Mouse (Mus musculus) CH12.LX (cell line): ENCODE measurements at regions not wholly inside any gene's neighbourhood (a gene's known extent, or its start where the extent isn't known, plus 50 kb on each side); places are given as distances from the start of the nearest gene placed in this dataset.

Experiments used
- CHD2 ChIP-seq: IDR thresholded peaks from 2 replicates; pipeline ENCODE4 v1.6.1; 2011; ENCODE audit warnings: low read length, improper control_type of control experiment
- CTCF ChIP-seq, 2 experiments: IDR thresholded peaks in 1 of 2; conservative IDR thresholded peaks in 1 of 2; 2 replicates each; pipeline ENCODE4 v1.5.1; 2011 to 2012; ENCODE audit warnings: low read depth in 2 of 2, low read length in 2 of 2, improper control_type of control experiment in 1 of 2, inconsistent platforms in 1 of 2, mild to moderate bottlenecking in 1 of 2, moderate library complexity in 1 of 2
- E2F4 ChIP-seq: IDR thresholded peaks from 2 replicates; pipeline ENCODE4 v1.6.1; 2011; ENCODE audit warnings: low read depth, low read length, improper control_type of control experiment; ENCODE audit not compliant: insufficient replicate concordance
- ELF1 ChIP-seq: IDR thresholded peaks from 2 replicates; pipeline ENCODE4 v1.6.1; 2014; ENCODE audit warnings: low read depth, mild to moderate bottlenecking, inconsistent platforms, low read length, improper control_type of control experiment
- EP300 ChIP-seq: IDR thresholded peaks from 2 replicates; pipeline ENCODE4 v1.6.1; 2011; ENCODE audit warnings: low read length, improper control_type of control experiment
- ETS1 ChIP-seq: conservative IDR thresholded peaks from 2 replicates; pipeline ENCODE4 v1.6.1; 2012; ENCODE audit warnings: low read depth, mild to moderate bottlenecking, inconsistent platforms, low read length, improper control_type of control experiment, moderate library complexity
- GABPA ChIP-seq: IDR thresholded peaks from 2 replicates; pipeline ENCODE4 v1.6.1; 2012; ENCODE audit warnings: low read depth, low read length, improper control_type of control experiment, inconsistent platforms; ENCODE audit not compliant: insufficient replicate concordance
- IRF4 ChIP-seq: IDR thresholded peaks from 2 replicates; pipeline ENCODE4 v1.6.1; 2014; ENCODE audit warnings: low read depth, mild to moderate bottlenecking, inconsistent platforms, low read length, improper control_type of control experiment
- POLR2A ChIP-seq: IDR thresholded peaks from 2 replicates; pipeline ENCODE4 v1.6.1; 2011; ENCODE audit warnings: low read depth, mild to moderate bottlenecking, improper control_type of control experiment, low read length
- RAD21 ChIP-seq: IDR thresholded peaks from 2 replicates; pipeline ENCODE4 v1.6.1; 2011; ENCODE audit warnings: low read depth, mild to moderate bottlenecking, low read length, improper control_type of control experiment, moderate library complexity
- TBP ChIP-seq: conservative IDR thresholded peaks from 2 replicates; pipeline ENCODE4 v1.6.1; 2011; ENCODE audit warnings: low read depth, low read length, improper control_type of control experiment
- UBTF ChIP-seq: IDR thresholded peaks from 2 replicates; pipeline ENCODE4 v1.6.1; 2012; ENCODE audit warnings: low read depth, mild to moderate bottlenecking, inconsistent platforms, low read length, improper control_type of control experiment, moderate library complexity
- ZC3H11A ChIP-seq: IDR thresholded peaks from 2 replicates; pipeline ENCODE4 v1.6.1; 2012; ENCODE audit warnings: low read depth, mild to moderate bottlenecking, inconsistent platforms, low read length, improper control_type of control experiment

- TF ChIP-seq EP300 (no peak), CTCF (conservative IDR thresholded peaks at IDR 0.05 in 1 of 2, IDR thresholded peaks at IDR 0.05 in 1 of 2; ENCODE audit: low read depth in 2 of 2, low read length in 2 of 2) (no peak), GABPA (no peak), E2F4 (no peak), ETS1 (no peak), TBP (no peak), CHD2 (no peak), UBTF (no peak), IRF4 (no peak), ELF1 (no peak), POLR2A (no peak), ZC3H11A (no peak), RAD21 (no peak)
Observed at GRCm38 (mm10) chr16:73647201-73647782, 764.3 kb downstream of the Robo2 start.
